21 mouse cellular contexts compared by ENCODE assay signal in genomic region chr11:61316864-61317263, GRCm38 (mm10). TPM values are rescaled to one million over a fixed set of nuclear protein-coding genes. Genes with fewer than 3 reads are reported as not detected.
DNase-seq lines count a peak whose midpoint lies in the region; ATAC-seq and TF ChIP-seq lines count a peak whose summit lies in the region.
"Had no signal": no experiment of that assay in that cellular context is flagged by ENCODE, and none has a peak within 500 bp of the region (broad histone marks: within the 10 kb centered on the region; RNA-seq: fewer than 3 reads in every experiment).

No protein-coding gene starts in this region.

- no peak overlapping the region for H3K9ac ChIP-seq in MEL (ENCODE audit: control insufficient read depth, low read depth, low read length, poor library complexity, severe bottlenecking)
- H3K9ac ChIP-seq in forebrain, embryonic 16.5 days (replicated peaks; ENCODE audit: low read depth, low read length) = no peak overlapping the region
- H3K9ac ChIP-seq: embryonic facial prominence, embryonic 12.5 days; forebrain, embryonic 13.5 days; heart, embryonic 13.5 days; hindbrain, embryonic 12.5 days had no signal

- no peak for TF ChIP-seq CTCF in MEL (IDR thresholded peaks at IDR 0.05 in 2 of 3, conservative IDR thresholded peaks at IDR 0.05 in 1 of 3; ENCODE audit: control insufficient read depth in 1 of 3, insufficient read depth in 1 of 3, low read depth in 2 of 3, low read length in 3 of 3, poor library complexity in 1 of 3, severe bottlenecking in 1 of 3)
- TF ChIP-seq CTCF in testis, adult 2 months (IDR thresholded peaks at IDR 0.05; ENCODE audit: control insufficient read depth, insufficient read depth, insufficient replicate concordance, low read depth, low read length) = no peak

- H3K79me2 ChIP-seq in MEL (ENCODE audit: control insufficient read depth, insufficient read depth, low read length, poor library complexity) = no peaks in the 10 kb centered on the region

- DNase-seq in kidney, postnatal 10 days = peak; percentile 12
- no peak for DNase-seq in kidney, adult 8-10 months
- DNase-seq in MEL (ENCODE audit: low read depth, low spot score) = peak; percentile 29
- DNase-seq in Muller cell, postnatal 12 days (ENCODE audit: inconsistent ontology term) = peak; percentile 24
- no peak for DNase-seq in heart, postnatal 10 days
- DNase-seq: cerebellum, adult 11-12 months; cerebellum, adult 9-10 months; cerebellum, postnatal 25 days; gastrocnemius, postnatal 36 days; heart, adult 11 months; heart, postnatal 4 days; kidney, adult 11 months had no signal

- TF ChIP-seq RAD21 in MEL (IDR thresholded peaks at IDR 0.05; ENCODE audit: low read depth, low read length) = no peak

- H3K27ac ChIP-seq in MEL (ENCODE audit: control insufficient read depth, low read depth, low read length) = no peak overlapping the region
- H3K27ac ChIP-seq in testis, adult 2 months (ENCODE audit: control insufficient read depth, insufficient read depth, low read depth, low read length) = 0 out of 2 replicates have a peak overlapping the region, but pooled peaks have one; percentile 19
- H3K27ac ChIP-seq in forebrain, embryonic 16.5 days (ENCODE audit: low read length) = no peak overlapping the region
- H3K27ac ChIP-seq: embryonic facial prominence, embryonic 12.5 days; forebrain, embryonic 13.5 days; heart, embryonic 13.5 days; hindbrain, embryonic 12.5 days had no signal

- H3K4me2 ChIP-seq in forebrain, embryonic 16.5 days (ENCODE audit: low read length) = no peak overlapping the region
- H3K4me2 ChIP-seq: embryonic facial prominence, embryonic 12.5 days; forebrain, embryonic 13.5 days; heart, embryonic 13.5 days; hindbrain, embryonic 12.5 days had no signal

- peaks cover 15 to 19% of the 10 kb centered on the region in 2 experiments for H3K4me1 ChIP-seq in MEL (ENCODE audit: control insufficient read depth in 1 of 2, insufficient read depth in 2 of 2, low read length in 2 of 2)
- peaks cover 4% of the 10 kb centered on the region; the same call in 1 of the 2 replicates for H3K4me1 ChIP-seq in testis, adult 2 months (ENCODE audit: control insufficient read depth, insufficient read depth, low read length)
- H3K4me1 ChIP-seq in forebrain, embryonic 16.5 days (replicated peaks; ENCODE audit: control insufficient read depth, insufficient read depth, low read length) = no peaks in the 10 kb centered on the region

- WGBS in forebrain, embryonic 16.5 days = 52% methylated on average over 2 of the region's 2 CpGs

- intact Hi-C loops in heart, postnatal 10 days (cut with DNase I) = no loop called here

- no peaks in the 10 kb centered on the region for H3K27me3 ChIP-seq in MEL (ENCODE audit: control insufficient read depth in 1 of 2, insufficient read depth in 2 of 2, low read length in 2 of 2)
- no peaks in the 10 kb centered on the region for H3K27me3 ChIP-seq in testis, adult 2 months (ENCODE audit: control insufficient read depth, insufficient read depth, low read length)
- H3K27me3 ChIP-seq in forebrain, embryonic 16.5 days (replicated peaks; ENCODE audit: control insufficient read depth, insufficient read depth, low read length) = no peaks in the 10 kb centered on the region
- H3K27me3 ChIP-seq: embryonic facial prominence, embryonic 12.5 days; forebrain, embryonic 13.5 days; hindbrain, embryonic 12.5 days had no signal

- ATAC-seq in forebrain, embryonic 16.5 days = no peak
- ATAC-seq: forebrain, embryonic 13.5 days; hindbrain, embryonic 16.5 days had no signal

- H3K36me3 ChIP-seq in MEL (ENCODE audit: control insufficient read depth in 1 of 2, insufficient read depth in 2 of 2, low read length in 2 of 2) = peaks cover 0 to 15% of the 10 kb centered on the region in 2 experiments; a peak in 2 of 4 replicates
- H3K36me3 ChIP-seq in testis, adult 2 months (ENCODE audit: control insufficient read depth, insufficient read depth, low read length) = no peaks in the 10 kb centered on the region; the same call in 1 of the 2 replicates
- no peaks in the 10 kb centered on the region for H3K36me3 ChIP-seq in forebrain, embryonic 16.5 days (ENCODE audit: control insufficient read depth, insufficient read depth)
- H3K36me3 ChIP-seq: embryonic facial prominence, embryonic 12.5 days; heart, embryonic 13.5 days; hindbrain, embryonic 12.5 days had no signal

- no peak for TF ChIP-seq EP300 in MEL (IDR thresholded peaks at IDR 0.05; ENCODE audit: low read depth in 1 of 2, low read length in 2 of 2)

- no peak for TF ChIP-seq POLR2A in MEL (IDR thresholded peaks at IDR 0.05; ENCODE audit: control insufficient read depth in 1 of 2, insufficient read depth in 1 of 2, low read depth in 1 of 2, low read length in 2 of 2, poor library complexity in 1 of 2)
- no peak for TF ChIP-seq POLR2A in testis, adult 2 months (IDR thresholded peaks at IDR 0.05; ENCODE audit: control insufficient read depth, low read depth, low read length)

- no peak overlapping the region for H3K4me3 ChIP-seq in MEL (ENCODE audit: control insufficient read depth in 1 of 2, insufficient read depth in 1 of 2, low read depth in 2 of 2, low read length in 2 of 2)
- H3K4me3 ChIP-seq in testis, adult 2 months (ENCODE audit: control insufficient read depth, low read depth, low read length) = no peak overlapping the region
- H3K4me3 ChIP-seq in forebrain, embryonic 16.5 days (replicated peaks; ENCODE audit: low read length) = no peak overlapping the region
- H3K4me3 ChIP-seq: embryonic facial prominence, embryonic 12.5 days; forebrain, embryonic 13.5 days; heart, embryonic 13.5 days; hindbrain, embryonic 12.5 days had no signal

- H3K9me3 ChIP-seq in MEL (replicated peaks; ENCODE audit: insufficient read depth, low read length) = no peaks in the 10 kb centered on the region
- H3K9me3 ChIP-seq in forebrain, embryonic 16.5 days (ENCODE audit: control insufficient read depth, low read length) = no peaks in the 10 kb centered on the region
- H3K9me3 ChIP-seq: embryonic facial prominence, embryonic 12.5 days; forebrain, embryonic 13.5 days; heart, embryonic 13.5 days; hindbrain, embryonic 12.5 days had no signal

TF ChIP-seq in MEL, 35 proteins besides CTCF, POLR2A, EP300 and RAD21:
- no peak for TF ChIP-seq NRF1 (IDR thresholded peaks at IDR 0.05; ENCODE audit: insufficient read depth, low read depth, low read length, poor library complexity, severe bottlenecking)
- TF ChIP-seq UBTF (IDR thresholded peaks at IDR 0.05; ENCODE audit: borderline replicate concordance, insufficient read depth, low read depth, low read length) = no peak

RNA-seq across cellular contexts. Expression of gene Slc47a2, which starts 25.8 kb away (rescaled TPM):
- total RNA-seq in MEL (2012; rRNA removed) = 0.10 and 0.15 TPM in 2 replicates
- under 1 TPM in 1 of 2 experiments, not detected in 1; 0.25 TPM for polyA plus RNA-seq in MEL (2012; ENCODE audit: insufficient read depth in 1 of 2, insufficient read length in 2 of 2, low read depth in 1 of 2, low replicate concordance in 2 of 2, missing spikeins in 1 of 2)
- polyA plus RNA-seq in testis, adult 2 months (2012; rRNA removed) = 69.1 and 87.1 TPM in 2 replicates
- polyA plus RNA-seq in forebrain, embryonic 16.5 days (2015; fragmentation: Nextera tagmentation; extraction: Ambion mirVana) = not detected in 2 replicates
- under 1 TPM; 0.10 TPM for total RNA-seq in heart, postnatal 10 days (2021)
- total RNA-seq: gastrocnemius, adult 8-10 months; gastrocnemius, postnatal 36 days had no signal
- polyA plus RNA-seq: embryonic facial prominence, embryonic 12.5 days; forebrain, embryonic 13.5 days; heart, embryonic 13.5 days; hindbrain, embryonic 12.5 days; intestine, embryonic 14.5 days had no signal

RNA-seq across cellular contexts. Expression of gene Aldh3a2, which starts 49.6 kb away (rescaled TPM):
- total RNA-seq in MEL (2012; rRNA removed) = 9.6 and 11.0 TPM in 2 replicates
- polyA plus RNA-seq in MEL (2012; ENCODE audit: insufficient read depth in 1 of 2, insufficient read length in 2 of 2, low read depth in 1 of 2, low replicate concordance in 2 of 2, missing spikeins in 1 of 2) = 10 to 100 TPM in 1 of 2 experiments, not detected in 1; 15.0 TPM
- polyA plus RNA-seq in testis, adult 2 months (2012; rRNA removed) = 18.3 and 21.3 TPM in 2 replicates
- 29.5 and 29.8 TPM in 2 replicates for polyA plus RNA-seq in forebrain, embryonic 16.5 days (2015; fragmentation: Nextera tagmentation; extraction: Ambion mirVana)
- 10 to 100 TPM; 47.0 to 48.4 TPM for total RNA-seq in heart, postnatal 10 days (2021)

Comparison
In these comparisons a context has a peak if more than half of its experiments do, and no peak if none do; other contexts are left out.
1. DNase-seq: peak in kidney, postnatal 10 days (single experiment), MEL (single experiment) and Muller cell, postnatal 12 days (single experiment); none in kidney, adult 8-10 months (0 of 2) and heart, postnatal 10 days (0 of 2).
2. RNA of gene Slc47a2, which starts 25.8 kb away (polyA plus RNA-seq): 69.1 to 87.1 TPM in testis, adult 2 months; 0.25 TPM in MEL and not detected in forebrain, embryonic 16.5 days; every median in the first group is over 10 times any median in the second.